Mouse (Mus musculus): ENCODE data around the gene Plk1.

Plk1 gene

DNA sequence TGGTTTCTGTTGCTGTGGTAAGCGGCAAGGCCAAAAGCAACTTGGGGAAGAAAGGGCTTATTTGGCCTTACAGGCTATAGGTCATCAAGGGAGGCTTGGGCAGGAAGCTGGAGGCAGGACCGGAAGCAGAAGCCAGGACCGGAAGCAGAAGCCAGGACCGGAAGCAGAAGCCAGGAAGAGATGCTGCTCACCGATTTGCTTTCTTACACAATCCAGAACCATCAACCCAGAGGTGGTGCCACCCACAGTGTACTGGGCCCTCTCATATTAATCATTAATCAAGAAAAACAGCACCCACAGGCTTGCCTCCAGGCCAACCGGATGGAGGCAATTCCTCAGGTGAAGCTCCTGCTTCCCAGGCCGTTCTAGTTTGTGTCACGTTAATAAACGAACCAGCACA, 37.5 kb downstream of the Plk1 start:
- no peak for DNase-seq

DNA sequence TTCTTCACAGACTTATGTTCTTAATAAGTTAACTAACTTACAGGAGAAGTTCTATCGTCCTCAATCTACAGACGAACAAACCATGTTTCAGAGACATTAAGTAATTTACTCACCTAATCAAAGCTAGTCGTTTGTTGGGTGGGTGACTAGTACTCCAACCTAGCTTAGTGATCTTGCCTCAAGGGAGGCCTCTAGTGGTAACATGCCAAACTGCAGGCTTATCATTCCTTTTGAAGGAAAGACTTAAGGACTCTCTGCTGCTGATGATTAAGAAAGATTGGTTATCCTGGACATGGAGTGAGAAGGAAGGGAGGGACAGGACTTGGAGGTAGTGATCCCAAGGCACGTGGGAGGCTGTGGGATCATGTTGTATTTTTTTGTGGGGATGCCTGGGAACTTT, 38.1 kb downstream of the Plk1 start:
- DNase-seq: peak in 1 of 2 experiments; percentile 43

DNA sequence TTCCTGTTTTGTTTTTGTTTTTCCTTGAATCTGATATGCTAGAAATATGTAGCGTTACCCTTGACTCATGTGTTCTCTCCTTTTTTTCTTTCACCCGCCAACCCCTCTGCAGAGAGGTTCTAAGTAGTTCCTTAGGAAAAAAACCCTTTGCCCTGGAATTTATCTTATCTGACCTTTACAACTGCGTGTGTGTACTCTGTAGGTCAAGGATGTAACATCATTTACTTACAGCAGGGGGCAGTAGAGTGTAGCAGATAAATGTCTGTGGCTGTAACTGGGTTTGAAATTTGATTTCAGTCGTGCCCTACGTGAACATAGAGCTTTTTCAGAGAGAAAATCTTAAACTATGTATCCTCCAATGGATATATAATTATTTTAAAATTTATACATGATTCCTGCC, 40.1 kb downstream of the Plk1 start:
- DNase-seq: no peak

DNA sequence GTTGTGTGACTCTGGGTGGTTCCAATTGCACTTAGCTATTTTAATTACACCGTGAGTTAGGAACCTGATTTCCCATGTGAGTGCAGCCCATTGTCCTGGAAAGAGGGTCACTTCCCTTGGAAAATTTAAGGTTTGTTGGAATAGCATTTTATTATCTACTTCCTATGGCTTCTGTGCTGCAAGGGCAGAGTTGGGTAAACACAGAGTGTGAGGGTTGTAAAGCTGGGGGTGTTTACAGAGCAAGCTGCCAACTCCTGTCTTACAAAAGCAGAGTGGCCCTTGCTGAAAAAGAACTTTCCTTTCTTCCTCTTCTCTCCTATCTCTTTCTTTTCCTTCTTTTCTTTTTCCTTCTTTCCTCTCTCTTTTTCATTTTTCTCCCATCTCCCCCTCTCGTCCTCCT, 44.7 kb downstream of the Plk1 start:
- no peak for DNase-seq

DNA sequence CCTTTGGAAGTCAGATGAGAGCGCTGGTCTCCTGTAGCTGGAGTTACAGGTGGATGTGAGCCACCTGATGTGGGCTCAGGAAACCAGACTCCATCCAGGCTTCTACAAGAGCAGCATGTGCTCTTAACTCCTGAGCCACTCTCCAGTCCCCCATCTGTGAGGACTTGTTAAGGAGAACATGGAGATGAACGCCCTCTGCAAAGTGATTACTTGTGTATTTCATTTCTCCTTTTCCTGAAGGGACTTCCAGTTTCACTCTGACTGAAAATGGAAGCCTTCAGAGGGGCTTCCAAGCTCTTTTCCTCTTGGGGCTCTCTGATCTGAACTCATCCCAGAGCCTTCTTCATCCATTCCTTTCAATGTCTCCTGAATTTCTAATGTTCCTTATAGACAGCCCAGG, 46.9 kb downstream of the Plk1 start:
- DNase-seq: no peak

DNA sequence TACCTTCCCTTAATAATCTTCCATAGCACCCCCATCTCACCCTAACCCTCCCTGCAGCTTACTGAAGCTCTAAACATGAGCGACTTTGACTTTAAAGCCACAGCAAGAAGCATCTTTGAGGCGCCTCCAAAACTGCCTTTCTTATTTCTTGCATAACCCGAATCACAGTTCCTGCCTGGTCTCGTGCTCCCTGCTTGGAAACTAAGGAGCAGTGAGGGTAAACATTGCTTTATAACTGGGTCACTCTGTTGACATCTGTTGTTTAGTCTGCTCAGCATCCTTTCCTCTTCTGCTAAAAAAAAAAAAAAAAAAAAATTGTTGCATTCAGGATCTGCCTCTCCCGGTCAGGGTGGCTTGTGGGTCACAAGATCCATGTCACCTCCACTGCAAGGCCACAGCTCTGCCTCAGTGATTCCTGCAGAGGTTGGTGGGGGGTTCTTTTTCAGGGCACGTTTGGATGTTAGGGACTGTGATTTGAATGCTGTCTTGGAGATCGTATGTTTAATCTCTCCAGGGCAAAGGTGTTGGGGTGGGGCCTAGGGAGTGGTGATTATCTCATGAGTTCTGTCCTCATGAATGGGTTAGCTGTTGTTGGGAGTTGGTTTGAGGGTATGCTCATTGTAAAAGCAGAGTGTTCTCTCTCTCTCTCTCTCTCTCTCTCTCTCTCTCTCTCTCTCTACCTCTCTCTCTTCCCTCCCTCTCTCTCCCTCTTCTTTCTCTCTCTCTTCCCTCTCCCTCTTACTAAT, 49.2 kb downstream of the Plk1 start:
- no peak for DNase-seq

DNA sequence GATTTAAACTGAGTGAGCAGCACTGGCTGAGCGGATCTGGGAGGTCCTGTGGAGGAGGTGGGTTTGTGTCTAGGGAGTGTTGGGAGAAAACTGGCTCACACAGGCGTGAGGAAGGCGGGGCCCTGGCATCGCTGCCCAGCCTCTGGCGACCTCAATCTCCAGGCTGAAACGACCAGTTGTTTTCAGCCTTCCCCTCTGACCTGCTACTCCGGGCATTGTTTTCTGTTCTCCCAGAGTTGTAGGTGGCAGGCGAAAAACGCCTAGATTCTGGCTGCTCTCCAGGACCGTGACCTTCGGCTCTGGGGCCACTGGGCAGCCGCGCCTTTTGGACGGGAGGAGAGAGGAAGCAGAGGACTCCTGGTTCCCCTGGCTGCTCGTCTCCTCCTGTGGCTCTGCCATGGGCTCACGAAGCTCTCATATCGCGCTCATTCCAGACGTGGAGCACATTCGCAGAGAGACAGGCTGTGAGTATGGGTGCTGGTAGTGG, 60.1 kb downstream of the Plk1 start, which contains the start of gene Chp2:
Chp2 (plus strand) TSS at position 182 of the 487 bp plus-strand sequence.
- DNase-seq: peak; percentile 30 to 31

All from lung, adult 18-20 months (tissue).